Mouse (Mus musculus) brain, adult 10 weeks (tissue): Measurements from ENCODE around the gene 2310002L09Rik. TPM values are rescaled to one million over a fixed set of nuclear protein-coding genes. Genes with fewer than 3 reads are reported as not detected.

Experiments used
- polyA plus RNA-seq: library from polyadenylated mRNA; stranded (reverse); fragments of 350-450 nt; fragmentation: Illumina TruSeq; extraction: RNeasy Lipid Tissue Mini Kit (QIAGEN cat#74804); gene quantifications from one replicate; pipeline ENCODE4 v1.2.3, GENCODE M21; 2015; ENCODE audit warnings: low read depth, low replicate concordance

2310002L09Rik gene
- not detected for polyA plus RNA-seq

DNA sequence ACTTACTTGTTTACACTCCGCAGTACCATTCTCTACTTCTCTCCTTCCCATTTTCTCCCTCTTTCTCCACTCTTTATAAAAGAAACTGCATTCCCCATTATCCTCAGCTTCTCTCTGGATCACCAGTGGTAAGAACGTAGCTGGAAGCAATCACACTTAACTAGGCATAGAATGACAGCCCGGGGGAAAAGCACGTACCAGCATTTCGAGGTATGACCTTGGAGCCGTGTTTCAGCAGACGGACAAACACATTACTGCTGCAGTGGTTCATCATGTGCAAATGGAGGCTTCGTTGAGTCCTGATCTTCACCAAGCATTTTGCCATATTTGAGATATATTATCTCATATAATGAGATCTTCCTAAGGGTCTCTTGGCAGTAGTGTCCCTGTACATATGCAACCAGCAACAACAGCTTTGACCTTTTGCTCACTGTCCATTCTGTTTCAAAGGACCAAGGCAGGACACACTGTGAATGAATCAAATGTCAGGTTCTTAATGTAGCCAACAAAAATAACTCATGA lies at the start of gene 2310002L09Rik:
Gene 2310002L09Rik (minus strand): TSS at position 472 of the 522 bp plus-strand sequence.

DNA sequence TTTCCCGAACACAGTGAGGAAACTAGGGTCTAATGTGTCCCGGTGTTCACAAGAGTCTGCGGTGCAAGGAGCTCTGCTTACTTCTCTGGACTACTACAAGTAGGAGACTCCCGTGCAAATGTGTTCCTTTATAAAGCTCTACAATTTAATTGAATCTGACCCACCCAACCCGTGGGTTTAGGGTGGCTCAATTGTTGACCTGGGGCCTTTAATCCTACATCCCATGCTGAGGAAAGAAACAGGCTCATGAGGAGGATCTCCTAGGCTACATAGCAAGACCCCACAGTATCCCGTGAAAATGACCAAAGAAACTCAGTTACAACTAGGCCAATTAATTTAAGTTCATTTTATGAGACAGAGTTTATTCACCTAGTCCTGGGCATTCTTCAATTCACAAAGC lies 30.0 kb downstream of the 2310002L09Rik start, which contains the start of gene Gm11756:
Gene Gm11756 (minus strand): TSS at position 101 of the 400 bp plus-strand sequence.

DNA sequence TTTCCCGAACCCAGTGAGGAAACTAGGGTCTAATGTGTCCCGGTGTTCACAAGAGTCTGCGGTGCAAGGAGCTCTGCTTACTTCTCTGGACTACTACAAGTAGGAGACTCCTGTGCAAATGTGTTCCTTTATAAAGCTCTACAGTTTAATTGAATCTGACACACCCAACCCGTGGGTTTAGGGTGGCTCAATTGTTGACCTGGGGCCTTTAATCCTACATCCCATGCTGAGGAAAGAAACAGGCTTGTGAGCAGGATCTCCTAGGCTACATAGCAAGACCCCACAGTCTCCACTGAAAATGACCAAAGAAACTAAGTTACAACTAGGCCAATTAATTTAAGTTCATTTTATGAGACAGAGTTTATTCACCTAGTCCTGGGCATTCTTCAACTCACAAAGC lies 44.8 kb downstream of the 2310002L09Rik start, which contains the start of gene Gm13871:
Gene Gm13871 (minus strand): TSS at position 101 of the 400 bp plus-strand sequence.

DNA sequence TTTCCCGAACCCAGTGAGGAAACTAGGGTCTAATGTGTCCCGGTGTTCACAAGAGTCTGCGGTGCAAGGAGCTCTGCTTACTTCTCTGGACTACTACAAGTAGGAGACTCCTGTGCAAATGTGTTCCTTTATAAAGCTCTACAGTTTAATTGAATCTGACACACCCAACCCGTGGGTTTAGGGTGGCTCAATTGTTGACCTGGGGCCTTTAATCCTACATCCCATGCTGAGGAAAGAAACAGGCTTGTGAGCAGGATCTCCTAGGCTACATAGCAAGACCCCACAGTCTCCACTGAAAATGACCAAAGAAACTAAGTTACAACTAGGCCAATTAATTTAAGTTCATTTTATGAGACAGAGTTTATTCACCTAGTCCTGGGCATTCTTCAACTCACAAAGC lies 59.6 kb downstream of the 2310002L09Rik start, which contains the start of gene Gm11757:
Gene Gm11757 (minus strand): TSS at position 101 of the 400 bp plus-strand sequence.

Other genes with a start within 250 kb of the 2310002L09Rik start
- 0.10 TPM for gene Rasef, start 159.9 kb downstream of the 2310002L09Rik start, polyA plus RNA-seq
- not detected for gene Gm11758, start 74.6 kb downstream of the 2310002L09Rik start, polyA plus RNA-seq
- gene Gm11757, start 59.7 kb downstream of the 2310002L09Rik start, polyA plus RNA-seq, result not detected
- not detected for gene Gm13871, start 44.9 kb downstream of the 2310002L09Rik start, polyA plus RNA-seq
- not detected for gene Gm11756, start 30.1 kb downstream of the 2310002L09Rik start, polyA plus RNA-seq
- 3.9 TPM for gene Frmd3, start 62.6 kb upstream of the 2310002L09Rik start, polyA plus RNA-seq